Mouse (Mus musculus) spleen, embryonic (tissue): ENCODE data around the gene Ucma.
"Not testable (repeated sequence)": the region's sequence is repeated elsewhere in the genome, so short reads cannot be mapped to it uniquely, and the experiment has no call there.

Source experiments
- CTCF ChIA-PET: fragments of 350-600 bp; sonication (Branson Sonifier 250); formaldehyde crosslinking; loops from one replicate; lab custom pipeline; 2022; lab: Charles Lee

The Ucma gene

GRCm38 (mm10) chr2:4975807-4976206 lies at the start of gene Ucma:
TSS of gene Ucma (plus strand) at chr2:4976122.
- CTCF ChIA-PET: no interaction called here

- CTCF ChIA-PET: no interaction called here
These were observed 48.5 kb upstream of the Ucma start for GRCm38 (mm10) chr2:4927391-4927790.

GRCm38 (mm10) chr2:4929230-4929629 lies 46.7 kb upstream of the Ucma start:
- CTCF ChIA-PET: no interaction called here

GRCm38 (mm10) chr2:4934516-4934915 lies 41.4 kb upstream of the Ucma start:
- CTCF ChIA-PET: interaction anchor here (0.6 kb wide), 1 partner anchor 70 kb away, joined by 6 read pairs; no protein-coding TSS in a partner anchor

- CTCF ChIA-PET: no interaction called here
These were observed 38.0 kb upstream of the Ucma start for GRCm38 (mm10) chr2:4937931-4938330.

- CTCF ChIA-PET: no interaction called here
These were observed 35.1 kb upstream of the Ucma start for GRCm38 (mm10) chr2:4940861-4941260.

- CTCF ChIA-PET: not testable (repeated sequence)
These were observed 26.2 kb upstream of the Ucma start for GRCm38 (mm10) chr2:4949691-4950090.

GRCm38 (mm10) chr2:4950986-4951385 lies 24.9 kb upstream of the Ucma start:
- CTCF ChIA-PET: no interaction called here

- CTCF ChIA-PET: no interaction called here
These were observed 21.6 kb upstream of the Ucma start for GRCm38 (mm10) chr2:4954216-4954760.

- CTCF ChIA-PET: no interaction called here
These were observed 17.9 kb upstream of the Ucma start for GRCm38 (mm10) chr2:4958039-4958438.

- CTCF ChIA-PET: no interaction called here
These were observed 8.1 kb upstream of the Ucma start for GRCm38 (mm10) chr2:4967806-4968205.

GRCm38 (mm10) chr2:4969083-4969482 lies 6.8 kb upstream of the Ucma start:
- CTCF ChIA-PET: no interaction called here

GRCm38 (mm10) chr2:4978091-4978490 lies 2.2 kb downstream of the Ucma start:
- CTCF ChIA-PET: no interaction called here

GRCm38 (mm10) chr2:4983987-4984386 lies 8.1 kb downstream of the Ucma start:
- CTCF ChIA-PET: interaction anchor here (0.5 kb wide), 1 partner anchor 82 kb away, joined by 4 read pairs; no protein-coding TSS in a partner anchor

- CTCF ChIA-PET: no interaction called here
These were observed 9.1 kb downstream of the Ucma start for GRCm38 (mm10) chr2:4985000-4985399.

- CTCF ChIA-PET: interaction anchor here (0.6 kb wide), 1 partner anchor 36 kb away, joined by 3 read pairs; no protein-coding TSS in a partner anchor
These were observed 10.9 kb downstream of the Ucma start for GRCm38 (mm10) chr2:4986798-4987197.

GRCm38 (mm10) chr2:4987388-4988180 lies 11.7 kb downstream of the Ucma start:
- CTCF ChIA-PET: interaction anchor here (0.6 kb wide), 1 partner anchor 37 kb away, joined by 3 read pairs; no protein-coding TSS in a partner anchor

GRCm38 (mm10) chr2:4988826-4989424 lies 13.0 kb downstream of the Ucma start:
- CTCF ChIA-PET: no interaction called here

GRCm38 (mm10) chr2:4993584-4993983 lies 17.7 kb downstream of the Ucma start:
- CTCF ChIA-PET: no interaction called here

- CTCF ChIA-PET: no interaction called here
These were observed 18.5 kb downstream of the Ucma start for GRCm38 (mm10) chr2:4994436-4994835.

- CTCF ChIA-PET: no interaction called here
These were observed 19.7 kb downstream of the Ucma start for GRCm38 (mm10) chr2:4995646-4996045.

GRCm38 (mm10) chr2:4996421-4996824 lies 20.5 kb downstream of the Ucma start:
- CTCF ChIA-PET: no interaction called here

GRCm38 (mm10) chr2:4998905-4999304 lies 23.0 kb downstream of the Ucma start:
- CTCF ChIA-PET: no interaction called here
